Mouse (Mus musculus) liver, adult 2 months (tissue): ENCODE data around the gene Ube2l3. TPM values are rescaled to one million over a fixed set of nuclear protein-coding genes. Genes with fewer than 3 reads are reported as not detected.

Source experiments
- DNase-seq: peaks from one replicate; pipeline ENCODE4 v3.0.0-alpha.2; 2011; ENCODE audit warnings: low read depth, low spot score; ENCODE audit errors: extremely low read depth
- H3K27ac ChIP-seq: fragments of 200-500 bp; replicated peaks from 2 replicates; pipeline ENCODE4 v1.5.1; 2012; ENCODE audit warnings: low read depth, mild to moderate bottlenecking, control low read depth, inconsistent platforms, low read length; ENCODE audit not compliant: insufficient read depth
- H3K27me3 ChIP-seq: fragments of 200-500 bp; 2 replicates; pipeline ENCODE4 v1.6.1; 2012; ENCODE audit warnings: mild to moderate bottlenecking, moderate library complexity, low read length, inconsistent platforms; ENCODE audit not compliant: control insufficient read depth, insufficient read depth
- H3K36me3 ChIP-seq: fragments of 200-500 bp; 2 replicates; pipeline ENCODE4 v1.6.1; 2012; ENCODE audit warnings: low read length, inconsistent platforms; ENCODE audit not compliant: control insufficient read depth, insufficient read depth
- H3K4me1 ChIP-seq: fragments of 200-500 bp; 2 replicates; pipeline ENCODE4 v1.6.1; 2011; ENCODE audit warnings: low read length; ENCODE audit not compliant: control insufficient read depth, insufficient read depth
- H3K4me3 ChIP-seq: fragments of 200-500 bp; 2 replicates; pipeline ENCODE4 v1.5.1; 2011; ENCODE audit warnings: low read depth, mild to moderate bottlenecking, control low read depth, low read length, moderate library complexity; ENCODE audit not compliant: insufficient read depth
- H3K79me2 ChIP-seq: fragments of 200-500 bp; 2 replicates; pipeline ENCODE4 v1.6.1; 2012; ENCODE audit warnings: inconsistent platforms, mild to moderate bottlenecking, low read length, moderate library complexity; ENCODE audit not compliant: control insufficient read depth, insufficient read depth
- H3K9ac ChIP-seq: fragments of 200-500 bp; 2 replicates; pipeline ENCODE4 v1.6.1; 2012; ENCODE audit warnings: low read depth, mild to moderate bottlenecking, control low read depth, inconsistent platforms, low read length
- CTCF ChIP-seq: fragments of 200-500 bp; IDR thresholded peaks from 2 replicates; pipeline ENCODE4 v1.5.1; 2011; ENCODE audit warnings: low read depth, low read length, control low read depth
- POLR2A ChIP-seq: fragments of 200-500 bp; IDR thresholded peaks from 2 replicates; pipeline ENCODE4 v1.6.1; 2011; ENCODE audit warnings: low read length, control low read depth; ENCODE audit not compliant: insufficient read depth; ENCODE audit errors: extremely low read depth
- WGBS: fragments of 180-500 bp; shearing (Covaris S2); methylation state at CpG from one replicate; pipeline ENCODE4 v1.1.7; 2018; 5-methylcytosine and 5-hydroxymethylcytosine counted together
- polyA plus RNA-seq: library from polyadenylated mRNA; depleted of rRNA; stranded (reverse); fragments of >200 nt; gene quantifications from 2 replicates; pipeline ENCODE4 v1.2.3, GENCODE M21; 2012
- total RNA-seq: library from RNA; depleted of rRNA; stranded (reverse); fragments of >200 nt; gene quantifications from 2 replicates; pipeline ENCODE4 v1.2.3, GENCODE M21; 2014

Gene Ube2l3
- total and polyA plus RNA-seq, 2 experiments: 33.8 to 45.7 TPM

GRCm38 (mm10) chr16:17201977-17202376 lies 472 bp downstream of the Ube2l3 start:
- 88% methylated on average over 2 of the region's 2 CpGs for WGBS
- Histone ChIP-seq H3K27ac (no peak overlapping the region), H3K4me3 (no peak overlapping the region), H3K36me3 (no peaks in the 10 kb centered on the region), H3K9ac (no peak overlapping the region), H3K27me3 (no peaks in the 10 kb centered on the region), H3K79me2 (peaks cover 23% of the 10 kb centered on the region; the same call in 1 of the 2 replicates), H3K4me1 (peaks cover 7% of the 10 kb centered on the region)
- no peak for DNase-seq
- TF ChIP-seq CTCF (no peak), POLR2A (no peak)

DNA sequence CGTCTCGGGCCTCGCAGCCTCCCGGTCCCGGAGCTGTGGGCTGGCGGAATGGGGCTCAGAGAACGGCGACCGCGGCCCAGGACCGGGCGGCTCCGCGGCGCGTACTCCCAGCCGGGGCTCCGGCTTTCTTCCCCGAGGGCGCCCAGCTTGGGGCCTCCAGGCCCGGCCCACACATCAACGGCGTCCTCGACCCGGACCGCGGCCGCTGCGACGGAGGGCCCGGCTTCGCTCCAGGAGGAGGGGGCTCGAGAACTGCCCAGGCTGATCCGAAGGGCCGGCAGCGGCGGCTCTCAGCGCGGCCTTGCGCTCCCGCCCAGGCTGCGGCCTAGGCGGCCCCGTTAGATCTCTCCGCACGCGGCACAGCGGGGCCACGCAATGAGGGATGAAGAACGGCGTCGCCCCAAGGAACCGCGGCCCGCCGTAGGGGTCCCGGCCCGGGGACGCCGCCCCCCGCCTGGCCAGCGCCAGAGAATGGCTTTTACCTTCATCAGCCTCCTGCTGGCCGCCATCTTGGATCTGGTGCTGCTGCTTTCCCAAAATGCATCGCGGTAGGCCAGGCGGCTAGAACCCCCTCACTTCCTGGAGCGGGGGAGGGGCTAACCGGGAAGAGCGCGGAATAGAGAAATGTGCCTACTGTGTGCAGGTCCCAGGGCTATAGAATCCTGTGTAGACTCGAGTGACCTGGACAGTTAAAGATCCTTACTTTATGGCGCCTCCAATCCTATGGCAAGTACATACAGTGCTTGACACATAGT lies 1.3 kb downstream of the Ube2l3 start:
- H3K27ac ChIP-seq: peak overlapping the region; percentile 54

DNA sequence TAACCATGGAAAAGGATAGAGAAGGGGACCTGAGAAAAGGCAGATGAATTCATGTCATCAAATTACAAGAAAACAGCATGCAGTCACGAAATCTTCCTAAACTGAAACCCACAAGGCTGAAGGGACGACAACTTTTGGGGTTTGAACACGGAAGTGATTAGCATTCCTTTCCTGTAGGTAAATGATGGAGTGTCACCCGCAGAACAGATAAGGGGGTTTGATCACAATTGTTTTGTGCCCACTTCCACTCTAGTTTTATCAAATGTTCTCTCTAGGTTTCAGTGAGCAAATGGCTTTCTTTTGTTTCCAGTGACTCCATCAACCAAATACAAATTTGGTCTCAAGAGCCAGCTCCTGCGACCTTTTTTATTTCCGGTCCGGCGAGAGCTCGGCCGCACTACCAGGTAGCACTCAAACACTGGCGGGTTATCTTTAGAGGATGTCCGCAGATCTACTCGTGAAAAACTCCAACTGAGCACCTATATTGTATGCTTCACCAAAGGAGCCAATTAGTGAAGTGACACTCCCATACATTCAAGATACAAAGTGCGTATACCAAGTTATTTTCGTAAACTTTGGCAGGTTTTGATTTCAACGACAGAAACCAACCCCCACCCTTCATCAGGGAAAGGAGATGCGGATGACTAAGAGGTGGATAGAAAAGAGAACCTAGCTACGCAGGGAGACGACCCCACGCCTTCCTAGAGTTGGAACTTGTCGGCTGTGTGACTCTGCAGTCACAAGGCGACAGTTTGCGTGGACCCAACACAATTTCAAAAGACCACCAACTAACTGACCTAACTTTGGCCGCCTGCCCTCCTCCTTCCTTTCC lies 2.1 kb downstream of the Ube2l3 start:
- no peak for TF ChIP-seq CTCF
- TF ChIP-seq POLR2A: no peak
- H3K9ac ChIP-seq: peak overlapping the region; percentile 96
- H3K79me2 ChIP-seq: peaks cover 29% of the 10 kb centered on the region; the same call in 1 of the 2 replicates
- peak overlapping the region; percentile 88 for H3K4me3 ChIP-seq
- 2% methylated on average over 24 of the region's 24 CpGs for WGBS
- H3K36me3 ChIP-seq: no peaks in the 10 kb centered on the region
- H3K4me1 ChIP-seq: peaks cover 7% of the 10 kb centered on the region
- H3K27me3 ChIP-seq: no peaks in the 10 kb centered on the region
- DNase-seq: no peak
- H3K27ac ChIP-seq: peak overlapping the region; percentile 54

More for the DNA sequence above, 1.3 kb downstream of the Ube2l3 start:
- Histone ChIP-seq H3K36me3 (no peaks in the 10 kb centered on the region), H3K4me3 (peak overlapping the region; percentile 88), H3K79me2 (peaks cover 27% of the 10 kb centered on the region; the same call in 1 of the 2 replicates), H3K9ac (peak overlapping the region; percentile 96), H3K27me3 (no peaks in the 10 kb centered on the region), H3K4me1 (peaks cover 7% of the 10 kb centered on the region)
- DNase-seq: peak; percentile 70
- under 1% methylated on average over 72 of the region's 72 CpGs for WGBS
- TF ChIP-seq POLR2A (no peak), CTCF (no peak)

GRCm38 (mm10) chr16:17193823-17194222 lies 8.6 kb downstream of the Ube2l3 start:
- Histone ChIP-seq H3K27me3 (no peaks in the 10 kb centered on the region), H3K27ac (no peak overlapping the region), H3K4me3 (no peak overlapping the region), H3K4me1 (peaks cover 3% of the 10 kb centered on the region), H3K79me2 (peaks cover 44% of the 10 kb centered on the region), H3K36me3 (no peaks in the 10 kb centered on the region), H3K9ac (no peak overlapping the region)
- 80% methylated on average over 4 of the region's 4 CpGs for WGBS
- DNase-seq: no peak
- TF ChIP-seq CTCF (no peak), POLR2A (no peak)

GRCm38 (mm10) chr16:17185475-17185874 lies 17.0 kb downstream of the Ube2l3 start:
- Histone ChIP-seq H3K79me2 (peaks cover 28% of the 10 kb centered on the region), H3K4me1 (peaks cover 14% of the 10 kb centered on the region; the same call in 1 of the 2 replicates), H3K36me3 (no peaks in the 10 kb centered on the region), H3K27ac (no peak overlapping the region), H3K4me3 (no peak overlapping the region), H3K9ac (no peak overlapping the region), H3K27me3 (no peaks in the 10 kb centered on the region)
- DNase-seq: peak; percentile 40
- TF ChIP-seq POLR2A (no peak), CTCF (no peak)

GRCm38 (mm10) chr16:17183003-17183402 lies 19.4 kb downstream of the Ube2l3 start:
- 30% methylated on average over 3 of the region's 3 CpGs for WGBS
- Histone ChIP-seq H3K4me1 (peaks cover 14% of the 10 kb centered on the region; the same call in 1 of the 2 replicates), H3K27me3 (no peaks in the 10 kb centered on the region), H3K9ac (no peak overlapping the region), H3K4me3 (no peak overlapping the region), H3K27ac (no peak overlapping the region), H3K79me2 (peaks cover 28% of the 10 kb centered on the region), H3K36me3 (peaks cover 3% of the 10 kb centered on the region; the same call in 1 of the 2 replicates)
- no peak for TF ChIP-seq CTCF
- no peak for TF ChIP-seq POLR2A
- DNase-seq: peak; percentile 53
